Mouse (Mus musculus) large intestine, adult 2 months (tissue): Measurements from ENCODE around the gene Uevld. TPM values are rescaled to one million over a fixed set of nuclear protein-coding genes. Genes with fewer than 3 reads are reported as not detected.
A peak's percentile ranks its signal among the peaks of the same experiment; 100 is the strongest.
"Not testable (repeated sequence)": the region's sequence is repeated elsewhere in the genome, so short reads cannot be mapped to it uniquely, and the experiment has no call there.

Experiments
- DNase-seq: peaks from one replicate; pipeline ENCODE4 v3.0.0-alpha.2; 2012; ENCODE audit warnings: low read depth, low spot score
- WGBS: fragments of 180-500 bp; shearing (Covaris S2); methylation state at CpG from one replicate; pipeline ENCODE4 v1.1.7; 2018; 5-methylcytosine and 5-hydroxymethylcytosine counted together
- polyA plus RNA-seq: library from polyadenylated mRNA; depleted of rRNA; stranded (reverse); fragments of >200 nt; gene quantifications from 2 replicates; pipeline ENCODE4 v1.2.3, GENCODE M21; 2012; rRNA removed

Uevld gene
- 2.5 and 4.3 TPM in 2 replicates for polyA plus RNA-seq

- peak; percentile 89 for DNase-seq
- under 1% methylated on average over 51 of the region's 51 CpGs for WGBS
Observed at GRCm38 (mm10) chr7:46957831-46958691, at the start of gene Uevld. Uevld (minus strand) TSS chr7:46958527.

GRCm38 (mm10) chr7:47007818-47008167 lies 49.5 kb upstream of the Uevld start:
- DNase-seq: peak; percentile 64
- under 1% methylated on average over 25 of the region's 25 CpGs for WGBS

GRCm38 (mm10) chr7:47007109-47007780 lies 48.9 kb upstream of the Uevld start:
- WGBS: 9% methylated on average over 21 of the region's 21 CpGs
- DNase-seq: peak; percentile 25

- WGBS: 69% methylated on average over 3 of the region's 3 CpGs
Observed at GRCm38 (mm10) chr7:47003411-47004115, 45.2 kb upstream of the Uevld start.

GRCm38 (mm10) chr7:47001900-47002275 lies 43.6 kb upstream of the Uevld start:
- DNase-seq: no peak
- 80% methylated on average over 4 of the region's 4 CpGs for WGBS

More at GRCm38 (mm10) chr7:47003411-47004115, 45.2 kb upstream of the Uevld start:
- DNase-seq: no peak

GRCm38 (mm10) chr7:47001125-47001899 lies 43.0 kb upstream of the Uevld start:
- DNase-seq: no peak

GRCm38 (mm10) chr7:47000644-47000983 lies 42.3 kb upstream of the Uevld start:
- no peak for DNase-seq
- 66% methylated on average over 3 of the region's 3 CpGs for WGBS

More at GRCm38 (mm10) chr7:47001125-47001899, 43.0 kb upstream of the Uevld start:
- WGBS: 52% methylated on average over 5 of the region's 5 CpGs

DNA sequence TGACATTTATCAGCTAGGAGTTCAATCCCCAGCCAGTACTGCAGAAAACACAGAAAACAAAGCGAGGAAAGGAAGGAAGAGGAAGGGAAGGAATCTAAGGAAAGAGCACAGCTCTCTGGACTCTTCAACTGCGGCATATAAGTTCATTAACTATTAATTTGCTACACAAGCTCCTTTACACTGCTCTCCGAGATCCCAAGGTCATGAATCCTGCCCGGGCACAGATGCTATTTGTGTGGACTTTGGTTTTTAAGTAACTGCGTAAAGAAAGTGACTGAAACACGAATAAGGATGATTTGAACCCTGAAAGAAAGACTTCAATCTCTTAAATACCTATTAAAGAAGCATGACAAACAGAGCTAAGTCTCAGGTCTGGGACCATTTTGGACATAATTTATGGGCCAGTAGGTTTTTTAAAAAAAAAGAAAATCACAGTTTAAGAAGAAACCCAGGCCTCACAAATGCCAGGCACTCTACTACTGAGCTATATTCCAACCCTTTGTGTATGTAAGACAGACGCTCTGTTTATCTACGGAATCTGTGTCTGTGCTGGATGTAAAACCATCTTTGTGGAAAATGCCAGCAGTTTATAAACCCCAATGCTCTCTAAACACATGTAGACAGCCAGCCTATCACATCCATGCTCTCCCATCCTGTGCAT lies 41.8 kb upstream of the Uevld start:
- no peak for DNase-seq

GRCm38 (mm10) chr7:46998942-46999341 lies 40.6 kb upstream of the Uevld start:
- DNase-seq: no peak
- WGBS: 80% methylated on average over 2 of the region's 2 CpGs

More for the DNA sequence above, 41.8 kb upstream of the Uevld start:
- 66% methylated on average over 8 of the region's 8 CpGs for WGBS

GRCm38 (mm10) chr7:46997644-46998395 lies 39.5 kb upstream of the Uevld start:
- WGBS: 74% methylated on average over 21 of the region's 21 CpGs
- no peak for DNase-seq

GRCm38 (mm10) chr7:46997008-46997407 lies 38.7 kb upstream of the Uevld start:
- no peak for DNase-seq
- WGBS: 94% methylated on average over 4 of the region's 4 CpGs

GRCm38 (mm10) chr7:46995558-46995957 lies 37.2 kb upstream of the Uevld start:
- no peak for DNase-seq

DNA sequence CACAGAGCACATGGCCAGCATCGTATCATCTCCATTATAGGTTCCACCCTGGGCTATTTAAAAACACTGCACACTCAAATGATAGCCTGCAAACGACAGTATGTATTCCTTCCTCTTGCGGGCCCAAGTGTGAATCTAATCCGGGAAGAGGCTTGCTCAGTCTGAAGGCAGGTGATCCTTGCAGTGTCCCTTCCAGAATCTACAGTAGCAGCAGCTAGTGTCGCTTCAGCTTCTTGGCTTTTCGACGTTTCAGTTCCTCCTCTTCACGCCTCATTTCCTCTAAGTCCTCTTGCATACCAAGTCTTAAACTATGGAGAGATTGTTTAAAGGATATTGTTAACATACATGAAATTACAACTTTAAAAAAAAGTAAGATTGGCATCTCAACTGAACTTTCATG lies 34.8 kb upstream of the Uevld start:
- WGBS: 82% methylated on average over 8 of the region's 8 CpGs
- no peak for DNase-seq

More at GRCm38 (mm10) chr7:46995558-46995957, 37.2 kb upstream of the Uevld start:
- WGBS: 93% methylated on average over 3 of the region's 3 CpGs

DNA sequence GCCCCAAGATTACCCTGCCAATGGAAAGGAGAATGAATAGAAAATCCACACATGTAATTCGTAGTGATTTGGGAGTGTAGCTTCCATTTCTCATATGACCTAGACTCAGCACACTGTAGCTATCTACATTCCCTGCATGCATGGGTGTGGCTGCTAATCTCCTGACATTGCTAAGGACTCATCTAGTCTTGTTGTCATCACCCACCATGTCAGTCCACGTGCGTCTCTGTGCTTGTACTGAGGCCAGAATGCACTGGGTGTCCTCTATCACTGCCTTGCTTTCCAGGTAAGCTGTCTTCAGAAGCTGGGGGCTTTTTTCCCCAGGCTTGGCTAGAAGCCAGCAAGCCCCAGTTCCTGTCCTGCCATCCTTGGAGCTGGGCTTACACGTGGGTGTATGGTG lies 31.1 kb upstream of the Uevld start:
- 81% methylated on average over 4 of the region's 4 CpGs for WGBS
- DNase-seq: not testable (repeated sequence)

GRCm38 (mm10) chr7:46987073-46987472 lies 28.7 kb upstream of the Uevld start:
- no peak for DNase-seq
- WGBS: 42% methylated on average over 2 of the region's 2 CpGs

- WGBS: 47% methylated on average over 5 of the region's 5 CpGs
- no peak for DNase-seq
Observed at GRCm38 (mm10) chr7:46986646-46987045, 28.3 kb upstream of the Uevld start.

DNA sequence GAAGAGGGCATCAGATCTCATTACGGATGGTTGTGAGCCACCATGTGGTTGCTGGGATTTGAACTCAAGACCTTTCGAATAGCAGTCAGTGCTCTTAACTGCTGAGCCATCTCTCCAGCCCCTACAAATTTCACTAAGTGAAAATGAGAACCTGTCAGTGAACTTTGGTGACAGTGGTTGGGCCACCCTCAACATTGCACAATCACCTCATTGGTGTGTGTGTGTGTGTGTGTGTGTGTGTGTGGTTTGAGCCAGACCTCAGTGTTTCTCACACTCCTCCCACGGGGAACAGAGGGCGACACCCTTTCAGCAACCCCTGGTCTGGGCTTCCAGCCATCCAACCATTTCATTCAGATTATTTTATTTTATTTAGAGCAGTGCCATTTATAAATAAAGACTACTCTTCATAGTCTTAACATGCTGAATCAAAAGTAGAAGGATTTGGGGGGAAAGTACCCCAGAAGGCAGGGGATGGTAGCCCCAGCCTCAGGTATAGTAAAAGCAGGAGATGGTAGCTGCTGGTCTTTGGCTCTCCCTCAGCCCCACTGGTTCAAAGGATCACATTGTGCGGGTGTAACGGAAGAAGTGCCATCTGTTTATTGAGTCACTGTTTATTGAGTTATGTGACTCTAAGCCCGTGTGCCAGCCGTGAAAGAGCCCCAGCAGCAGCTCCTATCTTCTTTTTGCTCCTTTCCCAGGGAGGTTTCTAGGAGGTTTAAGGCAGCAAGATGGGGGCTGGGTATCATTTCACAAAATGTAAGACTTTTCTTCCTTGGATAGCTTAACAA lies 27.6 kb upstream of the Uevld start:
- DNase-seq: no peak
- WGBS: 32% methylated on average over 8 of the region's 8 CpGs

DNA sequence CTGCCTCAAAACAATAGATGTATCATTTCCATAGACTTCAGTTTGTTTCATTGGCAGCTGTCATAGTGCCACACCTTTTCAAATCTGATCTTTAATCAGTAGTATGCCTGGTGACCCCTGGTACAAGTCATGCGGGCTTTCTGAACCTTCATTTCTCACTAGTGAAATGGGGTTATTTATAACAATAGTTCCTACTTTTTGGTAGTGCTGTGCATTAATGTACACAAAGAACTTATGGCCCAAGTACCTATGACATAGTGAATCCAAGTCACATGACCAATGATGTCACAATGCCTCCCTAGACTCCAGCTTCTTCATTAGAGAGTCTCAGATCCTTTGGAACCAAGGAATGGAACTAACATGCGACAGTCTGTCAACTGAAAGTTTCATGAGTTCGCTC lies 25.0 kb upstream of the Uevld start, which contains the start of gene Gm9999:
Gene Gm9999 (plus strand): TSS at position 301 of the 400 bp plus-strand sequence.
- WGBS: 89% methylated on average over 3 of the region's 3 CpGs

More for the DNA sequence above, 25.0 kb upstream of the Uevld start, which contains the start of gene Gm9999:
- no peak for DNase-seq
